Mouse (Mus musculus): Measurements from ENCODE around the gene Il6st. TPM values are rescaled to one million over a fixed set of nuclear protein-coding genes. Genes with fewer than 3 reads are reported as not detected.

The Il6st gene
- polyA plus RNA-seq, 1 experiment, result 2.2 TPM

GRCm38 (mm10) chr13:112479032-112479431, 15.2 kb downstream of the Il6st start:
- Histone ChIP-seq H3K27me3 (replicated peaks) (no peaks in the 10 kb centered on the region), H3K4me1 (peaks cover 7% of the 10 kb centered on the region; the same call in 1 of the 2 replicates), H3K9me3 (peaks cover 7% of the 10 kb centered on the region; the same call in 1 of the 2 replicates), H3K36me3 (replicated peaks; ENCODE audit: low read length) (peaks cover 95% of the 10 kb centered on the region), H3K4me3 (replicated peaks) (no peak overlapping the region)
- TF ChIP-seq FLI1 (IDR thresholded peaks at IDR 0.05; ENCODE audit: low read length) (no peak), GATA1 (IDR thresholded peaks at IDR 0.05; ENCODE audit: borderline replicate concordance, low read length) (no peak)

GRCm38 (mm10) chr13:112479926-112480325, 16.1 kb downstream of the Il6st start:
- Histone ChIP-seq H3K27me3 (replicated peaks) (no peaks in the 10 kb centered on the region), H3K9me3 (peaks cover 7% of the 10 kb centered on the region; the same call in 1 of the 2 replicates), H3K4me1 (peaks cover 7% of the 10 kb centered on the region; the same call in 1 of the 2 replicates), H3K36me3 (replicated peaks; ENCODE audit: low read length) (peaks cover 95% of the 10 kb centered on the region), H3K4me3 (replicated peaks) (peak overlapping the region; percentile 7)
- TF ChIP-seq GATA1 (IDR thresholded peaks at IDR 0.05; ENCODE audit: borderline replicate concordance, low read length), result no peak

GRCm38 (mm10) chr13:112482525-112482924, 18.7 kb downstream of the Il6st start:
- peaks cover 3% of the 10 kb centered on the region; the same call in 1 of the 2 replicates for H3K4me1 ChIP-seq
- TF ChIP-seq FLI1 (IDR thresholded peaks at IDR 0.05; ENCODE audit: low read length) (no peak), GATA1 (IDR thresholded peaks at IDR 0.05; ENCODE audit: borderline replicate concordance, low read length) (no peak)
- H3K9me3 ChIP-seq, result peaks cover 12% of the 10 kb centered on the region
- H3K36me3 ChIP-seq (replicated peaks; ENCODE audit: low read length), result peaks cover 98% of the 10 kb centered on the region
- no peaks in the 10 kb centered on the region for H3K27me3 ChIP-seq (replicated peaks)
- no peak overlapping the region for H3K4me3 ChIP-seq (replicated peaks)

- TF ChIP-seq FLI1 (IDR thresholded peaks at IDR 0.05; ENCODE audit: low read length) (no peak), GATA1 (IDR thresholded peaks at IDR 0.05; ENCODE audit: borderline replicate concordance, low read length) (no peak)
- no peak overlapping the region for H3K4me3 ChIP-seq (replicated peaks)
- no peaks in the 10 kb centered on the region for H3K27me3 ChIP-seq (replicated peaks)
- peaks cover 3% of the 10 kb centered on the region; the same call in 1 of the 2 replicates for H3K4me1 ChIP-seq
- peaks cover 12% of the 10 kb centered on the region for H3K9me3 ChIP-seq
- H3K36me3 ChIP-seq (replicated peaks; ENCODE audit: low read length), result peaks cover 98% of the 10 kb centered on the region
These were observed 19.1 kb downstream of the Il6st start for GRCm38 (mm10) chr13:112483015-112483414.

- TF ChIP-seq GATA1 (IDR thresholded peaks at IDR 0.05; ENCODE audit: borderline replicate concordance, low read length) (no peak), FLI1 (IDR thresholded peaks at IDR 0.05; ENCODE audit: low read length) (no peak)
- H3K27me3 ChIP-seq (replicated peaks), result no peaks in the 10 kb centered on the region
- H3K9me3 ChIP-seq, result peaks cover 12% of the 10 kb centered on the region
- peaks cover 100% of the 10 kb centered on the region for H3K36me3 ChIP-seq (replicated peaks; ENCODE audit: low read length)
- no peaks in the 10 kb centered on the region for H3K4me1 ChIP-seq
- no peak overlapping the region for H3K4me3 ChIP-seq (replicated peaks)
These were observed 22.4 kb downstream of the Il6st start for GRCm38 (mm10) chr13:112486236-112486635.

GRCm38 (mm10) chr13:112486676-112487075, 22.8 kb downstream of the Il6st start:
- H3K9me3 ChIP-seq, result peaks cover 12% of the 10 kb centered on the region
- TF ChIP-seq FLI1 (IDR thresholded peaks at IDR 0.05; ENCODE audit: low read length) (no peak), GATA1 (IDR thresholded peaks at IDR 0.05; ENCODE audit: borderline replicate concordance, low read length) (no peak)

GRCm38 (mm10) chr13:112490036-112490435, 26.2 kb downstream of the Il6st start:
- Histone ChIP-seq H3K4me1 (peaks cover 10% of the 10 kb centered on the region), H3K4me3 (replicated peaks) (no peak overlapping the region), H3K36me3 (replicated peaks; ENCODE audit: low read length) (peaks cover 99% of the 10 kb centered on the region), H3K9me3 (peaks cover 12% of the 10 kb centered on the region), H3K27me3 (replicated peaks) (no peaks in the 10 kb centered on the region)
- TF ChIP-seq FLI1 (IDR thresholded peaks at IDR 0.05; ENCODE audit: low read length) (no peak), GATA1 (IDR thresholded peaks at IDR 0.05; ENCODE audit: borderline replicate concordance, low read length) (no peak)

More at GRCm38 (mm10) chr13:112486676-112487075, 22.8 kb downstream of the Il6st start:
- Histone ChIP-seq H3K27me3 (replicated peaks) (no peaks in the 10 kb centered on the region), H3K4me1 (no peaks in the 10 kb centered on the region; the same call in 1 of the 2 replicates), H3K4me3 (replicated peaks) (no peak overlapping the region), H3K36me3 (replicated peaks; ENCODE audit: low read length) (peaks cover 100% of the 10 kb centered on the region)

- Histone ChIP-seq H3K4me1 (peaks cover 17% of the 10 kb centered on the region), H3K4me3 (replicated peaks) (no peak overlapping the region), H3K9me3 (peaks cover under 1% of the 10 kb centered on the region; the same call in 1 of the 2 replicates), H3K36me3 (replicated peaks; ENCODE audit: low read length) (peaks cover 99% of the 10 kb centered on the region), H3K27me3 (replicated peaks) (no peaks in the 10 kb centered on the region)
- TF ChIP-seq GATA1 (IDR thresholded peaks at IDR 0.05; ENCODE audit: borderline replicate concordance, low read length), result no peak
- TF ChIP-seq FLI1 (IDR thresholded peaks at IDR 0.05; ENCODE audit: low read length), result no peak
These were observed 27.9 kb downstream of the Il6st start for GRCm38 (mm10) chr13:112491636-112492284.

GRCm38 (mm10) chr13:112492285-112492678, 28.4 kb downstream of the Il6st start:
- peaks cover 17% of the 10 kb centered on the region for H3K4me1 ChIP-seq

GRCm38 (mm10) chr13:112494590-112494989, 30.7 kb downstream of the Il6st start:
- Histone ChIP-seq H3K9me3 (no peaks in the 10 kb centered on the region), H3K36me3 (replicated peaks; ENCODE audit: low read length) (peaks cover 99% of the 10 kb centered on the region), H3K27me3 (replicated peaks) (no peaks in the 10 kb centered on the region), H3K4me1 (peaks cover 17% of the 10 kb centered on the region), H3K4me3 (replicated peaks) (peak overlapping the region; percentile 57)
- TF ChIP-seq FLI1 (IDR thresholded peaks at IDR 0.05; ENCODE audit: low read length), result no peak
- no peak for TF ChIP-seq GATA1 (IDR thresholded peaks at IDR 0.05; ENCODE audit: borderline replicate concordance, low read length)

More at GRCm38 (mm10) chr13:112492285-112492678, 28.4 kb downstream of the Il6st start:
- TF ChIP-seq FLI1 (IDR thresholded peaks at IDR 0.05; ENCODE audit: low read length) (no peak), GATA1 (IDR thresholded peaks at IDR 0.05; ENCODE audit: borderline replicate concordance, low read length) (no peak)
- H3K27me3 ChIP-seq (replicated peaks), result no peaks in the 10 kb centered on the region
- no peak overlapping the region for H3K4me3 ChIP-seq (replicated peaks)
- no peaks in the 10 kb centered on the region for H3K9me3 ChIP-seq
- H3K36me3 ChIP-seq (replicated peaks; ENCODE audit: low read length), result peaks cover 99% of the 10 kb centered on the region
